Mouse (Mus musculus) ES-Bruce4 (cell line): ENCODE measurements around the gene Hnrnpa0. TPM values are rescaled to one million over a fixed set of nuclear protein-coding genes. Genes with fewer than 3 reads are reported as not detected.

Source experiments
- H3K27ac ChIP-seq: 2 replicates; pipeline ENCODE4 v1.5.1; 2012; ENCODE audit warnings: low read length, inconsistent platforms; ENCODE audit not compliant: insufficient read depth
- H3K27me3 ChIP-seq: 2 replicates; pipeline ENCODE4 v1.6.1; 2012; ENCODE audit warnings: mild to moderate bottlenecking, low read length, inconsistent platforms; ENCODE audit not compliant: control insufficient read depth, poor library complexity, insufficient read depth, severe bottlenecking
- H3K36me3 ChIP-seq: 2 replicates; pipeline ENCODE4 v1.6.1; 2012; ENCODE audit warnings: inconsistent platforms, mild to moderate bottlenecking, low read length, moderate library complexity; ENCODE audit not compliant: control insufficient read depth, poor library complexity, insufficient read depth, severe bottlenecking
- H3K4me1 ChIP-seq: one replicate; pipeline ENCODE4 v1.8.1; 2011; ENCODE audit warnings: low read length; ENCODE audit not compliant: control insufficient read depth, insufficient read depth
- H3K4me3 ChIP-seq: 2 replicates; pipeline ENCODE4 v1.5.1; 2011; ENCODE audit warnings: low read depth, mild to moderate bottlenecking, low read length
- H3K9ac ChIP-seq: 2 replicates; pipeline ENCODE4 v1.6.1; 2012; ENCODE audit warnings: low read depth, mild to moderate bottlenecking, inconsistent platforms; ENCODE audit not compliant: poor library complexity, severe bottlenecking
- H3K9me3 ChIP-seq: replicated peaks from 2 replicates; pipeline ENCODE4 v1.6.1; 2012; ENCODE audit warnings: mild to moderate bottlenecking, low read length, inconsistent platforms; ENCODE audit not compliant: control insufficient read depth, poor library complexity, insufficient read depth, severe bottlenecking
- CTCF ChIP-seq: IDR thresholded peaks from one replicate; pipeline ENCODE4 v1.8.1; 2011; ENCODE audit warnings: low read depth, low read length
- EP300 ChIP-seq: IDR thresholded peaks from 2 replicates; pipeline ENCODE4 v1.6.1; 2011; ENCODE audit warnings: low read depth, low read length; ENCODE audit not compliant: insufficient read depth
- POLR2A ChIP-seq: IDR thresholded peaks from one replicate; pipeline ENCODE4 v1.8.1; 2011; ENCODE audit warnings: low read length; ENCODE audit not compliant: insufficient read depth
- polyA plus RNA-seq: library from polyadenylated mRNA; stranded (reverse); fragments of >200 nt; gene quantifications from 2 replicates; pipeline ENCODE4 v1.2.4, GENCODE M21; 2011; ENCODE audit warnings: low read depth; ENCODE audit not compliant: missing spikeins, insufficient read depth, insufficient read length

The Hnrnpa0 gene
- polyA plus RNA-seq, 1 experiment = 166 TPM

DNA sequence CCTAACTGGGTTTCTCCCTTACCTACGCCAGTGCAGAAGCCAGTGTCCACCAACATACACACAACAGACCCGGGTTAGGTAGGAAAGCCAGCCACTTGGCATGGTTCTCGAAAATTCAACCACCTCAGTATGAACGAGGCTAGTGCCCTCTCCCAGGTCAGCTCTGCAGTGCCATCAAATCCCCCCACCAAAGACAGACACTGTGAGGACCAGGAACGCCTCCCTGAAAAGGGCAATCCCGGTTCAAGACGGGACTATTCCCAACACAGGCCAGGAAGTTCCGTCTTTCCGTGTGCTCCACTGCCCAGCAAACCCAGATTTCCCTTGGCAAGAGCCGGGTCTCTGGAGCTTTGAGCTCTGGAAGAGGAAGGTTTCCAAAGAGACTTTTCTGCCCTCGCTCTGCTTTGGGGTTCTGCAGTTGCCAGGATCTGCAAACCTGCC lies 15.7 kb downstream of the Hnrnpa0 start:
- no peak for TF ChIP-seq EP300
- TF ChIP-seq CTCF = no peak
- no peak for TF ChIP-seq POLR2A
- H3K4me3 ChIP-seq = peak overlapping the region; percentile 25
- H3K27ac ChIP-seq = no peak overlapping the region
- H3K27me3 ChIP-seq = no peaks in the 10 kb centered on the region
- H3K36me3 ChIP-seq = no peaks in the 10 kb centered on the region
- H3K4me1 ChIP-seq = peaks cover 2% of the 10 kb centered on the region
- no peaks in the 10 kb centered on the region for H3K9me3 ChIP-seq
- no peak overlapping the region for H3K9ac ChIP-seq

GRCm38 (mm10) chr13:58112191-58112590 lies 16.2 kb downstream of the Hnrnpa0 start:
- no peak for TF ChIP-seq POLR2A
- TF ChIP-seq CTCF = no peak
- TF ChIP-seq EP300 = no peak
- H3K4me3 ChIP-seq = no peak overlapping the region
- H3K36me3 ChIP-seq = no peaks in the 10 kb centered on the region
- peaks cover 2% of the 10 kb centered on the region for H3K4me1 ChIP-seq
- no peaks in the 10 kb centered on the region for H3K27me3 ChIP-seq
- no peak overlapping the region for H3K9ac ChIP-seq
- H3K27ac ChIP-seq = no peak overlapping the region
- no peaks in the 10 kb centered on the region for H3K9me3 ChIP-seq

- no peaks in the 10 kb centered on the region for H3K27me3 ChIP-seq
- TF ChIP-seq CTCF = no peak
- no peak for TF ChIP-seq POLR2A
- TF ChIP-seq EP300 = no peak
- H3K9ac ChIP-seq = no peak overlapping the region
- peaks cover 2% of the 10 kb centered on the region for H3K4me1 ChIP-seq
- H3K27ac ChIP-seq = no peak overlapping the region
- no peaks in the 10 kb centered on the region for H3K9me3 ChIP-seq
- H3K36me3 ChIP-seq = no peaks in the 10 kb centered on the region
- H3K4me3 ChIP-seq = no peak overlapping the region
Measured at GRCm38 (mm10) chr13:58111306-58111705, 17.1 kb downstream of the Hnrnpa0 start.

GRCm38 (mm10) chr13:58090643-58091042 lies 37.7 kb downstream of the Hnrnpa0 start:
- H3K27ac ChIP-seq = no peak overlapping the region
- H3K27me3 ChIP-seq = no peaks in the 10 kb centered on the region
- no peak overlapping the region for H3K9ac ChIP-seq
- H3K4me1 ChIP-seq = no peaks in the 10 kb centered on the region
- no peaks in the 10 kb centered on the region for H3K36me3 ChIP-seq
- no peak for TF ChIP-seq CTCF
- no peak for TF ChIP-seq EP300
- TF ChIP-seq POLR2A = no peak
- no peak overlapping the region for H3K4me3 ChIP-seq
- no peaks in the 10 kb centered on the region for H3K9me3 ChIP-seq

GRCm38 (mm10) chr13:58084396-58084795 lies 44.0 kb downstream of the Hnrnpa0 start:
- no peak overlapping the region for H3K9ac ChIP-seq
- H3K4me3 ChIP-seq = no peak overlapping the region
- no peak for TF ChIP-seq CTCF
- no peak for TF ChIP-seq EP300
- no peak for TF ChIP-seq POLR2A
- H3K9me3 ChIP-seq = no peaks in the 10 kb centered on the region
- no peaks in the 10 kb centered on the region for H3K4me1 ChIP-seq
- H3K27me3 ChIP-seq = no peaks in the 10 kb centered on the region
- no peak overlapping the region for H3K27ac ChIP-seq
- no peaks in the 10 kb centered on the region for H3K36me3 ChIP-seq

DNA sequence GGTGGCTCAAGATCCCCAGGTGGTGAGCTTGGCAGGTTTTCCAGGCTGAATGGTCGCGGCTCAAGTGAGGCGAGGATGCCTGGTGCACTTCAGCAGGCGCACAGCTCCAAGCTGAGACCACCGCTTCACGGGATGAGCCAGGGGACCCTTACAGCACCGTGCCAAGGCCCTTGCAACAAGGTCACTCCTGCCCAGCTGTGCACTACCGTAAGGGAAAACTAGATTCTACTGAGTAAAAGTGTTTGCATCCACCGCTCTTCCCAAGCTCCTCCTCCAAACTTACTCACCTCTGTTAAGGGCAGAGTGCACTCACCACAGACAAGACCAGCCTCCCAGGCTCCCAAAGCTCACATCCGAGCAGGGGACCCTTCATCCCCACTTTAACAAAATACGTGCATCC lies 44.8 kb downstream of the Hnrnpa0 start:
- TF ChIP-seq CTCF (no peak), EP300 (no peak), POLR2A (no peak)
- no peak overlapping the region for H3K9ac ChIP-seq
- no peaks in the 10 kb centered on the region for H3K4me1 ChIP-seq
- H3K9me3 ChIP-seq = no peaks in the 10 kb centered on the region
- no peaks in the 10 kb centered on the region for H3K27me3 ChIP-seq
- H3K4me3 ChIP-seq = no peak overlapping the region
- no peaks in the 10 kb centered on the region for H3K36me3 ChIP-seq
- H3K27ac ChIP-seq = no peak overlapping the region
